Comparison of ENCODE assay signal across 8 mouse cellular contexts in the genomic region with DNA sequence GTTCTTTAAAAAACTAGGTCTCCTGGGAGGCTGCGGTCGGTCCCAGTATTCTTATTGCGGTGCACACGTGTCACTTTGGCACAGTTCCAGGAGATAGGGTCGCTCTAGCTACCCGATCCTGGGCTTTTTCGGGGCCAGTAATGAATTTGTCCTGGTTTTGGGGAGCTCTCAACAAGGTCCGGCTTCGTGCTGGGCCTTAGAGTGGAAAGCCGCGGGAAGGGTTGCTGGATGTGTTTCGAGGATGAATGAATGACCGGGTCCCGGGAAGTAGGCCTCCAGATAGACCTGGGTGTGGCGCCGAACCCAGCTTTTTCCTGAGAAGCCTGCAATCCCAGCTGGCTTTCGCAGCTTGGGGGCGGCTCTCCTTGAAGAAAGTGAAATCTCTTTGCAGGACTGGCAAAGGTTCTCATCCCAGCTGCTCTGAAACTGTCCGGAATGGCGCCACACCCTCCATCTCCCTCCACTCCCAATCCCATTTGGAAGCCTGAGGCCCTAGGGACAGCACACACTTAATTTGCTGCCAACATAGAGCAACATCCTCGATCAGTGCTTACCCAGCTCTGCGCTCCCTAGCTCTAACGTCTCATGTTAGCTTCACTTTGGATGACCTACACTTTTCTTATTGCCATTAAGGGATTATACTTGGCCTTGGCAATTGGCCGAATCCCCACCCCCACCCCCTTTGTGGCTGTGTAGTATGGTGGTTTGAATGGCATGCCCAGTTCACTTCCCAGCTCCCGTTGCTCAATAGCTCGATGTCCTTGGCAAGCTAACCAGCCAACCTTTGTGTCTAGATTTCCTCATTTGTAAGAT. TPM values are rescaled to one million over a fixed set of nuclear protein-coding genes. Genes with fewer than 3 reads are reported as not detected.
A peak's percentile ranks its signal among the peaks of the same experiment; 100 is the strongest.
DNase-seq lines count a peak whose midpoint lies in the region; ATAC-seq and TF ChIP-seq lines count a peak whose summit lies in the region.

No protein-coding gene starts in this region.

- peak overlapping the region; percentile 76 for H3K27ac ChIP-seq in embryonic facial prominence, embryonic 14.5 days (replicated peaks; ENCODE audit: low read depth, low read length)
- H3K27ac ChIP-seq in heart, embryonic 11.5 days (ENCODE audit: low read depth, low read length) = peak overlapping the region; percentile 79
- H3K27ac ChIP-seq in kidney, embryonic 16.5 days (ENCODE audit: low read length) = peak overlapping the region; percentile 55; the same call in 1 of the 2 replicates

- peaks cover 48% of the 10 kb centered on the region for H3K36me3 ChIP-seq in E14TG2a.4 (ENCODE audit: insufficient read depth, low read length)
- H3K36me3 ChIP-seq in embryonic facial prominence, embryonic 14.5 days (ENCODE audit: control insufficient read depth, insufficient read depth, low read length) = peaks cover 35% of the 10 kb centered on the region
- peaks cover 24% of the 10 kb centered on the region for H3K36me3 ChIP-seq in heart, embryonic 11.5 days (ENCODE audit: control insufficient read depth, insufficient read depth, low read length)
- H3K36me3 ChIP-seq in kidney, embryonic 16.5 days (ENCODE audit: insufficient read depth, low read length) = peaks cover 24% of the 10 kb centered on the region

- H3K4me2 ChIP-seq in embryonic facial prominence, embryonic 14.5 days (ENCODE audit: low read depth, low read length) = peak overlapping the region; percentile 79
- peak overlapping the region; percentile 70 for H3K4me2 ChIP-seq in heart, embryonic 11.5 days
- H3K4me2 ChIP-seq in kidney, embryonic 16.5 days (replicated peaks; ENCODE audit: low read depth, low read length) = peak overlapping the region; percentile 85

- ATAC-seq in embryonic facial prominence, embryonic 14.5 days (ENCODE audit: low read depth) = 0 out of 2 replicates have a peak, but pooled peaks have one; percentile 5
- 0 out of 2 replicates have a peak, but pooled peaks have one; percentile 4 for ATAC-seq in heart, embryonic 11.5 days (replicated peaks; ENCODE audit: insufficient number of reproducible peaks, low FRiP score, low TSS enrichment)
- ATAC-seq in kidney, embryonic 16.5 days (ENCODE audit: low FRiP score, low TSS enrichment) = peak; percentile 46; the same call in 1 of the 2 replicates
- no peak for ATAC-seq in frontal cortex, adult (ENCODE audit: low TSS enrichment)

- DNase-seq in adrenal gland, adult 18-20 months (ENCODE audit: low spot score in 2 of 2) = peak; percentile 42 to 45
- peak; percentile 54 for DNase-seq in embryonic facial prominence, embryonic 14.5 days (ENCODE audit: low spot score)
- DNase-seq in lung, postnatal 25 days (ENCODE audit: low spot score) = peak; percentile 29
- peak; percentile 23 for DNase-seq in right cerebral cortex, postnatal 25 days

- peaks cover 44% of the 10 kb centered on the region for H3K4me1 ChIP-seq in E14TG2a.4 (replicated peaks; ENCODE audit: low read depth, low read length)
- peaks cover 8% of the 10 kb centered on the region; the same call in 1 of the 2 replicates for H3K4me1 ChIP-seq in embryonic facial prominence, embryonic 14.5 days (ENCODE audit: control insufficient read depth, insufficient read depth, low read length)
- H3K4me1 ChIP-seq in heart, embryonic 11.5 days (ENCODE audit: control insufficient read depth, insufficient read depth, low read length) = no peaks in the 10 kb centered on the region
- H3K4me1 ChIP-seq in kidney, embryonic 16.5 days (ENCODE audit: insufficient read depth, low read length) = peaks cover 13% of the 10 kb centered on the region

- WGBS in embryonic facial prominence, embryonic 14.5 days = 12% methylated on average over 26 of the region's 26 CpGs
- 12% methylated on average over 26 of the region's 26 CpGs for WGBS in heart, embryonic 11.5 days (ENCODE audit: insufficient replicate concordance)
- 11% methylated on average over 26 of the region's 26 CpGs for WGBS in kidney, embryonic 16.5 days

- H3K27me3 ChIP-seq in E14TG2a.4 (ENCODE audit: insufficient read depth, low read length) = no peaks in the 10 kb centered on the region
- H3K27me3 ChIP-seq in embryonic facial prominence, embryonic 14.5 days (replicated peaks; ENCODE audit: control insufficient read depth, insufficient read depth, low read length) = no peaks in the 10 kb centered on the region
- H3K27me3 ChIP-seq in heart, embryonic 11.5 days (ENCODE audit: control insufficient read depth, insufficient read depth, low read length) = no peaks in the 10 kb centered on the region
- no peaks in the 10 kb centered on the region for H3K27me3 ChIP-seq in kidney, embryonic 16.5 days (ENCODE audit: insufficient read depth, low read length)

- peak overlapping the region; percentile 87 for H3K9ac ChIP-seq in embryonic facial prominence, embryonic 14.5 days (ENCODE audit: low read depth, low read length)
- H3K9ac ChIP-seq in heart, embryonic 11.5 days (ENCODE audit: low read depth, low read length) = peak overlapping the region; percentile 93
- H3K9ac ChIP-seq in kidney, embryonic 16.5 days (replicated peaks; ENCODE audit: low read length) = peak overlapping the region; percentile 92

- TF ChIP-seq CTCF in E14TG2a.4 (conservative IDR thresholded peaks at IDR 0.05; ENCODE audit: low read length) = no peak

- H3K9me3 ChIP-seq in E14TG2a.4 (ENCODE audit: low read length) = no peaks in the 10 kb centered on the region
- H3K9me3 ChIP-seq in embryonic facial prominence, embryonic 14.5 days (ENCODE audit: control insufficient read depth, low read length) = no peaks in the 10 kb centered on the region
- H3K9me3 ChIP-seq in heart, embryonic 11.5 days (replicated peaks; ENCODE audit: control insufficient read depth, low read length) = no peaks in the 10 kb centered on the region
- no peaks in the 10 kb centered on the region for H3K9me3 ChIP-seq in kidney, embryonic 16.5 days (ENCODE audit: low read length)

- H3K4me3 ChIP-seq in E14TG2a.4 (replicated peaks; ENCODE audit: low read length) = peak overlapping the region; percentile 98
- H3K4me3 ChIP-seq in embryonic facial prominence, embryonic 14.5 days (ENCODE audit: low read depth, low read length) = peak overlapping the region; percentile 74
- H3K4me3 ChIP-seq in heart, embryonic 11.5 days (ENCODE audit: low read depth, low read length) = peak overlapping the region; percentile 82
- H3K4me3 ChIP-seq in kidney, embryonic 16.5 days (ENCODE audit: low read length) = peak overlapping the region; percentile 100

RNA-seq across cellular contexts. Expression of a gene that starts 0.8 kb away (rescaled TPM):
- 100 to 1,000 TPM; 124 to 133 TPM for total RNA-seq in adrenal gland, adult 18-20 months (2021)
- 205 and 210 TPM in 2 replicates for polyA plus RNA-seq in embryonic facial prominence, embryonic 14.5 days (2014; fragmentation: Nextera tagmentation; extraction: Ambion mirVana)
- 137 and 170 TPM in 2 replicates for polyA plus RNA-seq in heart, embryonic 11.5 days (2014; fragmentation: Nextera tagmentation; extraction: Ambion mirVana)
- 211 and 218 TPM in 2 replicates for polyA plus RNA-seq in kidney, embryonic 16.5 days (2015; fragmentation: Nextera tagmentation; extraction: Ambion mirVana)

RNA-seq across cellular contexts. Expression of a gene that starts 23.2 kb away (rescaled TPM):
- 10 to 100 TPM; 65.8 to 73.0 TPM for total RNA-seq in adrenal gland, adult 18-20 months (2021)
- 98.3 and 105 TPM in 2 replicates for polyA plus RNA-seq in embryonic facial prominence, embryonic 14.5 days (2014; fragmentation: Nextera tagmentation; extraction: Ambion mirVana)
- polyA plus RNA-seq in heart, embryonic 11.5 days (2014; fragmentation: Nextera tagmentation; extraction: Ambion mirVana) = 128 and 136 TPM in 2 replicates
- polyA plus RNA-seq in kidney, embryonic 16.5 days (2015; fragmentation: Nextera tagmentation; extraction: Ambion mirVana) = 141 and 148 TPM in 2 replicates

RNA-seq across cellular contexts. Expression of a gene that starts 23.4 kb away (rescaled TPM):
- total RNA-seq in adrenal gland, adult 18-20 months (2021) = under 1 TPM; 0.23 to 0.45 TPM
- polyA plus RNA-seq in embryonic facial prominence, embryonic 14.5 days (2014; fragmentation: Nextera tagmentation; extraction: Ambion mirVana) = 12.6 and 16.9 TPM in 2 replicates
- polyA plus RNA-seq in heart, embryonic 11.5 days (2014; fragmentation: Nextera tagmentation; extraction: Ambion mirVana) = 17.5 and 17.9 TPM in 2 replicates
- polyA plus RNA-seq in kidney, embryonic 16.5 days (2015; fragmentation: Nextera tagmentation; extraction: Ambion mirVana) = 27.8 and 28.4 TPM in 2 replicates

RNA-seq across cellular contexts. Expression of a gene that starts 28.7 kb away (rescaled TPM):
- 100 to 1,000 TPM; 143 to 171 TPM for total RNA-seq in adrenal gland, adult 18-20 months (2021)
- polyA plus RNA-seq in embryonic facial prominence, embryonic 14.5 days (2014; fragmentation: Nextera tagmentation; extraction: Ambion mirVana) = 6.3 and 7.3 TPM in 2 replicates
- 4.3 and 4.7 TPM in 2 replicates for polyA plus RNA-seq in heart, embryonic 11.5 days (2014; fragmentation: Nextera tagmentation; extraction: Ambion mirVana)
- 7.9 and 9.1 TPM in 2 replicates for polyA plus RNA-seq in kidney, embryonic 16.5 days (2015; fragmentation: Nextera tagmentation; extraction: Ambion mirVana)

RNA-seq across cellular contexts. Expression of a gene that starts 46.9 kb away (rescaled TPM):
- total RNA-seq in adrenal gland, adult 18-20 months (2021) = 10 to 100 TPM; 10.6 to 11.8 TPM
- polyA plus RNA-seq in embryonic facial prominence, embryonic 14.5 days (2014; fragmentation: Nextera tagmentation; extraction: Ambion mirVana) = 22.5 and 29.1 TPM in 2 replicates
- polyA plus RNA-seq in heart, embryonic 11.5 days (2014; fragmentation: Nextera tagmentation; extraction: Ambion mirVana) = 9.0 and 11.9 TPM in 2 replicates
- 20.2 and 22.9 TPM in 2 replicates for polyA plus RNA-seq in kidney, embryonic 16.5 days (2015; fragmentation: Nextera tagmentation; extraction: Ambion mirVana)
